Mouse (Mus musculus) kidney, postnatal 36 days (tissue): ENCODE results near the gene Gm20715.

Experiments used
- DNase-seq, 2 experiments: peaks; one replicate each; pipeline ENCODE4 v3.0.0; 2021 to 2022; ENCODE audit warnings: mixed read lengths in 2 of 2

Gene Gm20715

DNA sequence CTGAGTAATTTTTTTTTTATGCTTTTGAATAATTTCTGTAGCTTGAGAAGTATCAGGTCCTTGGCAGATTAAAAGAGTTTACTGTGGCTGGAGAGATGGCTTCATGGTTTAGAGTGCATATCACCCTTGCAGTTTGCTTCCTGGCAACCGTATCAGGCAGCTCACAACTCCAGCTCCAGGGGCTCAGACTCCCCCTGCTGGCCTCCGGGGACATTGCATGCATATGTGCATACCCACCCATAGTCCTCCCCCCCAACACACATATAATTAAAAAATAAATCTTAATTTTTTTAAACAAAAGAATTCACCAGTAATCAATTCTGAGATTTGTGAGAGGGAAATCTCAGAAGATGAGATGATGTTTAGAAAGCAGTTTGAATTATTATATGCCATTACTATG is 20.3 kb downstream of the Gm20715 start:
- DNase-seq = peak; percentile 24 to 68

DNA sequence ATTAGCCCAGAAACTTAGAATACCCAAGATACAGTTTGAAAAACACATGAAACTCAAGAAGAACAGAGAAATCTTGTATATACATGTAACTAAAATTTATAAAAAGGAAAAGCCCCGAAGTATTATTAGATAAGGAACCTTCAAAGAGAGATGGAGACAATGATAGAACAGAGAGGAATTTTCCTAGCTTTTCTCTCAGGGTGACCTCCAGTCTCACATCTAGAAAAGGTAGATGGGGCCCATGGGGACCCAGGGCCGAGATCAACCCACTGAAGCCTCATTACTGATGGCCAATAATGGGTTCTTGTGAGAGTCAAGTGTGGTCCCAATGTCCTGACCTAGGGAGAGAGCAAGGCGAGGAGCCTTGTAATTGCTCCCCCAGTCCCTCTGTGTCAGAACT is 28.3 kb downstream of the Gm20715 start, which contains the start of gene Olfr1344:
Olfr1344 (plus strand) TSS at position 301 of the 400 bp plus-strand sequence.
- DNase-seq = no peak

DNA sequence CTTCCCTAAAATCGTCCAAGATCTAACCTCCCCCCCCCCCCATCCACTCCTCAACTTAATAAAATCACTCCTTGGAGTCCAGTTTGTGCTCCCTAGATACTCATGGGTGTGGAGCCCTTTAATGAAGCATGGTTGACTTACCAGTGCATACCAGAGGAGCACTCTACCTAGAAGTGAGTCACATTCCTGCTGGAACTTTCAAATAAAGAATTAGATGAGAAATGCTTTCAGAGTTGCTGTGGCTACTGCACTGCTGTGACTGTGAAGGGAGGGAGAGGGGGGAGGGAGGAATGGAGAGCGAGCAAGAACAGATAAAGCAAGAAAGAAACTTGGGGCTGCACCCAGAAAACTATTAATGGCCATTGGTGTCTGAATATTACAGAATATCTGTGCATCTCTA is 31.1 kb downstream of the Gm20715 start:
- peak in 1 of 2 experiments; percentile 0 for DNase-seq

DNA sequence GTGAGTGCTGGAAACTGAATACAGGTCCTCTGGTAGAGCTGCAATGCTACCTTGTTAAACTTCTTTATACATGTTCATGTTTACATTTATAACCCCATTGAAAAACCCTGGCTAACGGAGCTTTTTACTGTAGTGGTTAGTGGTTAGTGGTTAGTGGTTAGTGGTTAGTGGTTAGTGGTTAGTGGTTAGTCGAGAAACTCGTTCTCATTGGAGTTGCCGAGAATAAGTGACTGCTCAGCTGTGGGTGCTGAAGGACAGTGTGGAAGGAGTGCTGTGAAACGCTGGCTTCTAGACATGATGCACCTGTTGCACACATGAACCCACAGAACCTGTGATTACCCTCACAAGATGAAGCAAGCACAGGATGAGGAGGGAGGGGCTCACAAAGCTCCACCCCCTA is 37.7 kb downstream of the Gm20715 start:
- DNase-seq = no peak

DNA sequence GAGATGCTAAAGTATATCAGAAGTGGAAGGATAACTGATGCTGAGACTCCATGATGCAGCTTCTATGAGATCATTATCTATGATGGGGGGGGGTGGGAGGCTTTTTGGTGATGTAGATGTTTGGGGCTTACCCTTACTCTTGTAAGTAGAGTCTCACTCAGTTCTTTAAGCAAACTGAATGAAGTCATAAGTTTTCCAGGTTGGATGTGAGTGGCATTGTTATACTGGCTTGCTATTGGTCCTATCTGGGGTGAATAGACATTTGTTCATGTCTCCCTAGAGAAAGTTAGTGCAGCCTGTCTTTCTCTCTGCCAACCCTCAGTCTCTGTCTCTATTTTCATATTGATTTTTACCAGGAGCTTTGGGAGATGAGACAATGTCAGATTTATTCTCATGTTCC is 45.8 kb downstream of the Gm20715 start, which contains the start of gene Olfr1336:
Olfr1336 (plus strand) TSS at position 301 of the 400 bp plus-strand sequence.
- DNase-seq = no peak

DNA sequence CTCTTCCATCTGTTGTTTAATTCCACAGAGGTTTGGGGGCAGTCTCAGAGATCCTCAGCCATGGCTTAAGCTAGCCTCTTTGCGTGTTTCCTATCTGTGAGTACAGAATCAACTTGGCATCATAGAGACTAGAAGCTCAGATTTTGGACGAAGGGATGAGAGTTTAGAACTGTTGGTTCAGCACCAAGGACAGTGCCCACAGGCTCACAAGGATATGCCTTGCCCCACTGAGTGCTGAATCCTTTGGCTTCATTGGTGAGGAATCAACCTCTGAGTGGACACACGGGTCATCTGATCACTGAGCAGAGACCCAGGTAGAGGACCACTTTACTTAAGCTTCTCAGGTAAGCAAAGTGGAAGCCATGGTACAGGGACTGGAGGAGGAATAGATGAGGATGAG is 46.3 kb downstream of the Gm20715 start:
- DNase-seq = peak in 1 of 2 experiments; percentile 24

DNA sequence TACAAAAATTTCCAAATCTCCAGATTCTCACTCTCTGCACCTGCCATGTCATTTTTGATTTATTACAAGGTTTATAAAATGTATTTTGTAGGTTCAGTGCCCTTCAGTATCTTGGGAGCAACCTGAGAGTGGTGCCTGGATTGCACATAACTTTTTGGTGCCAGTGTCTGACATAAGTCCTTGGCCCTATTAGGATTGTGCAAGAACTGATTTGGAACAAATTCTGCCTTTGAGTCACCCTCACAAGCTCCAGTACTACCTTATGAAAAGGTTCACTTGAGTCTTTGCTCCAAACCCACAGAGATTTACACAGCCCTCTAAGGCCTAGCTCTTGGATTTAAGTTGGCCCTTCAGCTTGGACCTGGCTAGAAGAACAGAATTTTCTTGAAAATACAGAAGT is 56.9 kb downstream of the Gm20715 start, which contains the start of gene Olfr1346:
Olfr1346 (plus strand) TSS at position 151 of the 400 bp plus-strand sequence.
- no peak for DNase-seq

DNA sequence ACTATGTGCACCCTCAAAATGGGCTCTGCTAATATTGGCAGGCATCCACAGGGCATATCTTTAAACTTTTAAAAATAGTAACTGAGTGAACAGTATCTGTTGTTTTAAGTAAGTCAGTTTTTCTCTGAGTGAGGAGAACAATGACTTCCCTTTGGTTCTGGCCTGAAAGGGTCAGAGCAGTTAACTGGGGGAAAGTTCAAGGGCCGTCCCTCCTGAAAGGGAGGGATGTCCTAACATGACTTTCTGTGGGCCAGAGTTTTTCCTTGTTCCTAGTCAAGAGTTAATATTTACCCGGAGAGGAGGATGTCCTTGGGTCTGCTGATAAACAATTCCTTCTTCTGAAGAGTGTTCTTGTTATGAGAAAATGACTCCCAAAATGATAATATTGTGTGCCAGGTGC is 67.6 kb downstream of the Gm20715 start:
- DNase-seq = peak; percentile 69

DNA sequence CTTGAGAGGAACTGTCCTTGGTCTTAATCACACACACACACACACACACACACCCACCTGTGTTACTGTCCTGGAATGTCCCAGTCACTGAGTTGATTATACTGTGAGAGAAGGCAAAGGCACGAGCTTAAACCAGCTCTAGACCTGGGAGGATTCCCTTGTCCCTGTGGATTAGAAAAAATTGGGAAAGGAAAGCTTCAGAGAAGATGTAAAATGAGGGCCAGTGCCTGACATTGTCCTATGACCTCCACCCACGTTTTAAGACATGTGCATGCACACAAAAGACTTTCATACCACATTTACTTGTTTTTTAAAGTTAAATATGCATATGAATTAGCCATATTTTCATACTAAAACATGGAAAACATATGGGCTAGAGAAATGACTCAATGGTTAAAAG is 76.8 kb downstream of the Gm20715 start, which contains the start of gene Olfr5:
Olfr5 (minus strand) TSS at position 101 of the 400 bp plus-strand sequence.
- DNase-seq = no peak
